Mouse (Mus musculus) left cerebral cortex, postnatal 4 days (tissue): Measurements from ENCODE around the gene Zbed6. TPM values are rescaled to one million over a fixed set of nuclear protein-coding genes. Genes with fewer than 3 reads are reported as not detected.

Source experiments
- total RNA-seq, 2 experiments: library from RNA; stranded (reverse); gene quantifications; 2 replicates each; pipeline ENCODE4 v1.2.3; 2021

Zbed6 gene
- total RNA-seq, 2 experiments from 2014 or later, result 6.5 to 14.2 TPM

Other genes starting within 250 kb of the Zbed6 start
- 10 to 100 TPM; 10.1 to 12.4 TPM for gene Sox13, start 236.5 kb downstream of the Zbed6 start, total RNA-seq
- gene Snrpe, start 50.6 kb downstream of the Zbed6 start, total RNA-seq, result 100 to 1,000 TPM; 117 to 138 TPM
- 10 to 100 TPM; 24.3 to 34.9 TPM for gene Gm38394, start 433 bp upstream of the Zbed6 start, total RNA-seq
- gene Lax1, start 29.2 kb upstream of the Zbed6 start, total RNA-seq, result under 1 TPM; 0.16 to 0.64 TPM
- 100 to 1,000 TPM; 110 to 134 TPM for gene Atp2b4, start 140.2 kb upstream of the Zbed6 start, total RNA-seq
- gene Optc, start 247.1 kb upstream of the Zbed6 start, total RNA-seq, result 1 to 10 TPM; 2.3 to 2.7 TPM